Mouse (Mus musculus): ENCODE results near the gene Eif3l.

The Eif3l gene

DNA sequence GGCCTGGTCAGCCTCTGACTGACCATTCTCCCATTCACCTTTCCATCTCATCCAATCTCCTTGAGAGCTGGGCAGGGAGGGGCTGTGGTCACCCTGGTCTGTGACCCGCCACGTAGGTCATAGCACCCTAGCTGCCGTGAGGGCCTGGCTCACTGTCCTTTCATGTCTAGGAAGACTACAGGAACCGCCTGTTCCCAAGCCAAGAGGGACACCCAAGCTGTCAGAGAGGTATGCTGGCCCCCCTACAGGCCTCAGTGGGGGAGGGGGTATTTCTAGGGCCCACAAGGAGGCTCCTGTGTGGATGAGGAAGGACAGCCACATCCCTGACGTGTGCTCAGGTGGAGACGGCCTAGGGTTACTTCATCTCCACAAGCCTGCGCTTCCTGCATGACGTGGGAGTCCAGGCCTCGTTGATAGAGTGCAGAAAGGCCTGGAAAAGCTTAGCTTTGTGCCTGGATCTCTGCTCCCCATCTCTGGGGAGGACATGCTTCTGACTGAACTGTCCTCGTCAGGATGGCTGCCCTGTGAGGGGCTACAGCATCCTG, 49.4 kb downstream of the Eif3l start:
- DNase-seq (ENCODE audit: low spot score): no peak

DNA sequence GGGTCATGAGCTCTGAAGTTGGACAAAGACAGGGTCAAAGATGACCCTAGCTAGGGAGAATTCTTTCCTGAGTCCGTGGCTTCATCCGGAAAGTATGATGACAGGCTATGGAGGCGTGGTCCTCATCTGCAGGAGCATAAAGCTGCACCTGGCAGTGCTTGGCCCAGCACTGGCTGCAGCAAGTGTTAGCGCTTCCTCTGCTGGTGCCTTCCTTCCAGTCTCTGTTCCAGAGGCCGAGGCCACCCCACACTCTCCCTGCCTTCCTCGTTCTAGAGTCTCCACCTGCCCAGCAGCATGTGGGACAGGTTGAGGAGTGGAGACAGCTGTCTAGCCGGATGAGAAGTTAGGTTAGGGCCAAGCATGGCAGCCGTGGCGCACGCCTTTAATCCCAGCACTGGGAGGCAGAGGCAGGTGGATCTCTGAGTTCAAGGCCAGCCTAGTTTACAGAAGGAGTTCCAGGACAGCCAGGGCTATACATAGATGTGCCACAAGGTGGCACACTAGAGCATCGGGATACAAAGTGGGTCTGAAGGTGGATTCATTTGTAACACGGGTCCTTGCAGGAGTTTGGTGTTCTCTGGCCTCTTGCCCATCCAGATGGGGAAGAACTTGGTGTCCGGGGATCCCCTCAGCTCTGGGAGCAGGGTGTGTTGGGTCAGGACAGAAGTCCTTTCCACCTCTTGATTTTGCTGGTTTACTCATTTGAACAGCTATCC, 51.4 kb downstream of the Eif3l start:
- peak; percentile 47 for DNase-seq (ENCODE audit: low spot score)

DNA sequence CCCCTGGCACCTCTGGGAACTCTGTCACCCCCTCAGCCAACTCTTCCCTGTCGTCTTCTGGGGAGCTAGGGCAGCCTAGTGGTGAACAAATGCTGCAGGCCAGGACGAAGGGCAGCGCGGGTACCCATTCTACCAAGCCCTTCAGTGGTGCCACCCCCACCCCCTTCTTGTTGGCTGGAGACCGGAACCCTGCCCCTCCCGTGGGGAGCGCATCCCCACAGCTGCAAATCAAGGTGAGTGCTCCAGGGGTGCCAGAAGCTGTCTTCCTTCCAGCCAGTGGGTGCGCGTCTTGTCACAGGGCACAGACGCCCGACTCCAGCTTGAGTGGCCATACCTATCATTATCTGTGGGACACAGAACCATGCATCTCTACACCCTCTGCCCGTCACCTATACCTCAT, 52.1 kb downstream of the Eif3l start:
- DNase-seq (ENCODE audit: low spot score): no peak

DNA sequence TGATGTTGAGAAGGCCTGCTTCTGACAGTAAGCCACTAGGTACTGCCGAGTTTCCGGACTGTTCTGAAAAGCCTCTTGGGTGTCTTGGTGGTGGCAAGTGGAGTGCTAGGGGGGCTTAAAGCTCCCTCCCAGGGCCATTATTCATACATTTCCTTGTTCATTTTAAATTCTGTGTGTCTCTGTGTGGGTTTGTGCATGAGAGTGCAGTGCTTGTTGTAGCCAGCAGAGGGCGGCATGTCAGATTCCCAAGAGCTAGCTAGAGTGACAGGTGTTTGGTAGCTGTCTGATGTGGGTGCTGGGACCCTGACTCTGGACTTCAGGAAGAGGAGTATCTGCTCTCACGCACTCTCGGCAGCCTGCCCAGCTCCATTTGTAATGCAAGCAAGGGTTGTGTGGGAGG, 53.2 kb downstream of the Eif3l start:
- DNase-seq (ENCODE audit: low spot score): no peak

DNA sequence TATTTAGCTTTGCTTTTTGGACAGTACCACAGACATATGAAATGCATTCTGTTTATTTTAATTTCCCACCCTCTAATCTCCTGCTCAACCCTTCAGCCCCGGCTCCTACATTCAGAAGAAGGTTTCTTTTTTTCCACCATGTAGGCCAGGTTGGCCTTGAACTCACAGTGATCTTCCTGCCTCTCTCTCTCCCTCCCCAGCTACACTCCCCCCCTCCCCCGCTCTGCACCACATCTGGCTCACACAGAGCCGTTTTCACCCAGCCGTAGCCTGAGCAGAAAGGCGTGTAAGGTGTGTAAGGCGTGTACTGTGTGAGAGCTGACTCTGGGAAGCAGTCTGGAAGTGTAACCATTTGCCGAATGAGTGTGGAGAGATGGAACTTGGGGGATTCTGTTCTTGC, 54.3 kb downstream of the Eif3l start:
- DNase-seq (ENCODE audit: low spot score): no peak

DNA sequence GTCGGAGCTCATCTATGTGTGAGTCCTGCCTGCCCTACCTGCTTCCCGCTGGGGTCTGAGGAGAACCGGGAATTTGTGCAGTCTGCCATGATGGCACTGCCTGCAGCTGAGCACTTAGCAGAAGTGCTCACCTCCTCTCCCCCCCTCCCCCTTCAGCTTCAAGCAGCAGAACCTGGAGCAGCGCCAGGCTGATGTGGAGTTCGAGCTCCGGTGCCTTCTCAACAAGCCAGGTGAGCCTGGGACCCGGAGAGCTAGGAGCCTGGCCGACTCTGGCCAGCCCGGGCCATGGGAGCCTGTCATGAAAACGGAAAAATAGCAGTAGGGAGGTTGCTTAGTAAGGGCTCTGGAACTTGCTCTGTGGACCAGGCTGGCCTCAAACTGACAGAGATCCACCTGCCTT, 55.8 kb downstream of the Eif3l start:
- DNase-seq (ENCODE audit: low spot score): no peak

GRCm38 (mm10) chr15:79131442-79131841, 56.5 kb downstream of the Eif3l start:
- peak; percentile 59 for DNase-seq (ENCODE audit: low spot score)

DNA sequence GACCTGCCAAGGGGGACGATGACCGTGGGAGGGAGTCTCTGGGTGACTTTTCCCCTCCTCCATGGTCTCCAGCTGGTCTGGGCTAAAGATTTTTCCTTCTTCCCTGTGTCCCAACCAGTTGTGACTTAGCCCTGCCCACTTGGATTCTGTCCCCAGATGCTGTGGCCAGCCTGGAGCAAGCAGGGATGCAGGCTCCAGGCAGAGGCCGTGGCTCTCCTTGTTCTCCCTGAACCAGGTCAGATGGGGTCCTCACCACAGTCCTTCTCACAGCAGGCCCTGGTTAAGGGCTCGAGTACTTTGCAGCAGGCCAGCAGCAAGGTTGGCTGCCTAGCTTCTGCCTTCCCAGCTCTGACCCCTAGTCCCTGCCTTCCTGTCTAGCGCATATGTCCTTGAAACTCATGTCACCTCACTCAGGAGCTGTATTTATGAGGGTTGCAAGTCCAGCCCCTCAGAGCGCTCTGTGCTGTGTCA, 58.2 kb downstream of the Eif3l start:
- no peak for DNase-seq (ENCODE audit: low spot score)

DNA sequence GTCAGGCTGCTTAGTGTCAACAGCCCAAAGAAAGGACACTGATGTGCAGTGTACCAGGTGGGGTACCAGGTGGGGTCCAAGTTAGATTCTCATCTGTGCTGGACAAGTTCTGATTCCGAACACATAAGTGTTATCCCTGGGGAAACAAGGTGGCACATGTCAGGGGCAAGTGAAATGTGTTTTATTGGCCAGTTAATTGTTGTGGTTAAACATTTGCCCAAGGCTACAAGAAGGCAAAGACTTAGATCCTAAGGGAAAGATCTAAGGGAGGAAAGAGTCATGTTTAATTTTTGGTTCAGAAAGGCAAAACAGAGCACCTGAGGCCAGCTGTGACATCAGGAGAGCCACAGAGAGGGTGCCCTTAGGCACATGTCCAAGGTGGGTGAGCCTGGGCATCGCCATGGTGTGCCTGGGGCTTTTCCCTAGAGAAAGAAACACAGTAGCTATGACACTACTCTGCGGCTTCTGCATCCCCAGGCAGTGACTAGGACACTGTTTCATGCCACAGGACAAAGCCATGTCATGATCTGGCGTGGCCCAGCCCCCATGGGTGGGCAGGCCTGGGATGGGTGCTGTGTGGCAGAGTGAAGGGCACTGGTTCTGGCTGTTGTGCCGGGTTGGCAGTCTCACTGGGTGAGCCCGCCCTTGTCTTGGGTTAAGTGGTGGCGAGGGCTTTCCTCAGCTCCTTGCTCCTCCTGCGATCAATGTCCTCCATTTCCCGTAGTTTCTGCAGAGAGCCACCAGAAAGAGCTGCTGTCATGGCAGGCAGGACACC, 59.7 kb downstream of the Eif3l start:
- DNase-seq (ENCODE audit: low spot score): no peak

GRCm38 (mm10) chr15:79135332-79135731, 60.4 kb downstream of the Eif3l start:
- no peak for DNase-seq (ENCODE audit: low spot score)

DNA sequence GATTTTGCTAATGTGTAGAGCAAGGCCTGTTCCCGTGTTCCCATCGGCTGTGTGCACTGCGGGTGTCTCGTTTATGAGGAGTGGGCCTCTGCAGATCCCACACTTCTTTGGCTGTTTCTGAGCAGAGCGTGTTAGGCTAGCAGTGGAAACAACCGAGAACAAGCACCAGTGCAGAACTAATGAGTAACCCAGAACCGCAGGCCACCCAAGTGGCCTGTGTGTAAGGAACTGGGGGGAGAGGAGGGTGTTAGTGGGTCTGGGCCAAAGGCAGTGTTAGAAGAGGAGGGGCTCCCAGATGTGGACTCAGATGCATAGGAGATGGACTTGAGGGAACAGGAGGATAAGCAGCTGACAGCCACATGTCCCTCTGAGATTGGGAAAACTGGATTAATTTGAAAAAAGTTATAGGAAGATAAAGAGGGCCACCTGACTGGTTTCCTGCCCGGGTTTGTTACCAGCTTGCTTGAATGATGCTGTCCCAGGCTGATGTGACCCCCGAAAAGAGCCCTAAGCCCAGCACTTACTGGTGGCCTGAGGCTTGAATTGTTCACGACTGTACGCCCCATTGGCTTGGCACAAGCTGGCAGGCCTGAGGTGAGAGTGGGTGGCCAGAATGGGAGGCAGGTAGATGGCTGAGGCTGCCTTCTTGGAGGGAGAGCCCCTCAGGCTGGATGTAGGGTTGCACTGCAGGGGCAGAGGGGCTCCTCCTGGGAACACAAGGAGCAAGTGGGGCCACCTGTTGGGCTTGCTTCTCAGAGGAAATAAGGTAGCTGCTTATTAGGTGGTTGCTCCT, 61.0 kb downstream of the Eif3l start:
- no peak for DNase-seq (ENCODE audit: low spot score)

DNA sequence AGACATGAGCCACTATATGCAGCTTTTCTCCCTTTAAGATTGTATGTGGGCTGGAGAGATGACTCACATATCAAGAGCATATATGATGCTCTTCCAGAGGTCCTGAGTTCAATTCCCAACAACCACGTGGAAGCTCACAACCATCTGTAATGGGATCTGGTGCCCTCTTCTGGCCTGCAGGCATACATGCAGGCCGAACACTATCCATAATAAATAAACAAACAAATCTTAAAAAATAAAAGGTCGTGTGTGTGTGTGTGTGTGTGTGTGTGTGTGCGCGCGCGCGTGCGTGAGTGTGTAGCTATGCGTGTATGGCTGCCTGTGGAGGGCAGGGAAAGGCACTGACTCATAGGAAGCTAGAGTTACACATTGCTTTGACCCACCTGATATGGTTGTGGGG, 64.7 kb downstream of the Eif3l start:
- DNase-seq (ENCODE audit: low spot score): no peak

- DNase-seq (ENCODE audit: low spot score): peak; percentile 97
These were observed 66.0 kb downstream of the Eif3l start, which contains the start of the genes Polr2f and 1700088E04Rik for GRCm38 (mm10) chr15:79140866-79141565. Gene Polr2f, plus strand, starts transcription at chr15:79141009. Gene 1700088E04Rik, minus strand, starts transcription at chr15:79141253.

DNA sequence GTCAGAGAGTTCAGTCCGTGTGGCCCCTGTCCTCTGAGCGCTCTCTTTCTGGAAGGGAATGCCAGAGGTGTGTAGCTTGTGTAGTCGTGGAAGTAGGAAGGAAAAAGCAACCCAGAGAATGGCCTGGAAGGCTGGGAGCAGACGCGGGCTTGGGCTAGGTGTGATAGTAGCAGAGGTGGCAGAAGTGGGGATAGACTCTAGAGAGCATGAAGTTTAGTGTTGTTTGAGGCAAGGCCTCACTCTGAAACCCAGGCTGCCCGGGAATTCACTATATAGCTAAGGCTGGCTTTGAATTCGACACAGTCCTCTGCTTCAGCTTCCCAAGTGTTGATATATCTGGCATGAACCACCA, 66.6 kb downstream of the Eif3l start:
- no peak for DNase-seq (ENCODE audit: low spot score)

GRCm38 (mm10) chr15:79143316-79143715, 68.3 kb downstream of the Eif3l start:
- DNase-seq (ENCODE audit: low spot score): no peak

Measured in urinary bladder, postnatal 25 days (tissue).